Mouse (Mus musculus) embryonic fibroblast, embryonic 13.5 days (primary cell): ENCODE measurements around the gene Cmtm2b.

ENCODE experiments used
- CTCF ChIP-seq: IDR thresholded peaks from 2 replicates; pipeline ENCODE4 v1.5.1; 2011; ENCODE audit warnings: mild to moderate bottlenecking, control low read depth, low read length, moderate library complexity, borderline replicate concordance; ENCODE audit not compliant: insufficient read depth
- POLR2A ChIP-seq: IDR thresholded peaks from 2 replicates; pipeline ENCODE4 v1.6.1; 2011; ENCODE audit warnings: low read depth, mild to moderate bottlenecking, control low read depth, low read length, moderate library complexity

- TF ChIP-seq CTCF = no peak
- TF ChIP-seq POLR2A = no peak
Observed at GRCm38 (mm10) chr8:104370071-104370470, 48.0 kb downstream of the Cmtm2b start.
